Mouse (Mus musculus) monocyte, adult 5-6 weeks (primary cell): ENCODE results near the gene Hhip. TPM values are rescaled to one million over a fixed set of nuclear protein-coding genes. Genes with fewer than 3 reads are reported as not detected.
"Not testable (repeated sequence)": the region's sequence is repeated elsewhere in the genome, so short reads cannot be mapped to it uniquely, and the experiment has no call there.

Source experiments
- ATAC-seq: fragments of 153-309, 156-312 bp; replicated peaks from 2 replicates; pipeline ENCODE4 v1.8.0; 2017; ENCODE audit warnings: mild to moderate bottlenecking; ENCODE audit not compliant: low TSS enrichment, insufficient number of reproducible peaks, severe bottlenecking, poor library complexity, low FRiP score
- total RNA-seq: library from RNA; stranded (forward); fragments of 200-1000, 200-491, 200-594 nt; gene quantifications from 3 replicates; pipeline ENCODE4 v1.2.3, GENCODE M21; 2017

Hhip gene
- total RNA-seq, 1 experiment from 2014 or later: not detected

GRCm38 (mm10) chr8:80002313-80002712 is 55.5 kb downstream of the Hhip start:
- no peak for ATAC-seq

GRCm38 (mm10) chr8:79995075-79995474 is 62.7 kb downstream of the Hhip start:
- ATAC-seq: no peak

- ATAC-seq: no peak
Observed at GRCm38 (mm10) chr8:79993507-79993906, 64.3 kb downstream of the Hhip start.

GRCm38 (mm10) chr8:79992121-79992848 is 65.5 kb downstream of the Hhip start:
- no peak for ATAC-seq

GRCm38 (mm10) chr8:79991420-79991819 is 66.4 kb downstream of the Hhip start:
- ATAC-seq: not testable (repeated sequence)

GRCm38 (mm10) chr8:79984946-79985345 is 72.9 kb downstream of the Hhip start:
- ATAC-seq: no peak

GRCm38 (mm10) chr8:79982144-79982543 is 75.7 kb downstream of the Hhip start:
- no peak for ATAC-seq

GRCm38 (mm10) chr8:79966159-79966558 is 91.6 kb downstream of the Hhip start:
- no peak for ATAC-seq

GRCm38 (mm10) chr8:79952857-79953256 is 104.9 kb downstream of the Hhip start:
- no peak for ATAC-seq

GRCm38 (mm10) chr8:79950376-79950775 is 107.4 kb downstream of the Hhip start:
- no peak for ATAC-seq

- ATAC-seq: no peak
Observed at GRCm38 (mm10) chr8:79945501-79946076, 112.2 kb downstream of the Hhip start.

- no peak for ATAC-seq
Observed at GRCm38 (mm10) chr8:79941070-79941469, 116.7 kb downstream of the Hhip start.

GRCm38 (mm10) chr8:79936856-79937445 is 120.9 kb downstream of the Hhip start:
- ATAC-seq: no peak

GRCm38 (mm10) chr8:79935793-79936192 is 122.0 kb downstream of the Hhip start:
- ATAC-seq: no peak

- no peak for ATAC-seq
Observed at GRCm38 (mm10) chr8:79929202-79929601, 128.6 kb downstream of the Hhip start.

GRCm38 (mm10) chr8:79917211-79917610 is 140.6 kb downstream of the Hhip start:
- ATAC-seq: no peak
